Mouse (Mus musculus): ENCODE data around the gene Nlrp2.

The Nlrp2 gene

GRCm38 (mm10) chr7:5350935-5351334 lies at the start of gene Nlrp2:
Gene Nlrp2 (minus strand): TSS chr7:5351035.
- no peak for DNase-seq (ENCODE audit: low spot score in 2 of 2)

GRCm38 (mm10) chr7:5366724-5367123 lies 15.9 kb upstream of the Nlrp2 start:
- no peak for DNase-seq (ENCODE audit: low spot score in 2 of 2)

GRCm38 (mm10) chr7:5363599-5363998 lies 12.8 kb upstream of the Nlrp2 start:
- no peak for DNase-seq (ENCODE audit: low spot score in 2 of 2)

- DNase-seq (ENCODE audit: low spot score in 2 of 2) = no peak
Observed at GRCm38 (mm10) chr7:5350237-5350636, 598 bp downstream of the Nlrp2 start, which contains the start of gene Gm5065. Gene Gm5065 (plus strand): TSS chr7:5350537.

- no peak for DNase-seq (ENCODE audit: low spot score in 2 of 2)
Observed at GRCm38 (mm10) chr7:5327511-5327910, 23.3 kb downstream of the Nlrp2 start.

GRCm38 (mm10) chr7:5288281-5288680 lies 62.6 kb downstream of the Nlrp2 start:
- DNase-seq (ENCODE audit: low spot score in 2 of 2) = no peak

GRCm38 (mm10) chr7:5263051-5263450 lies 87.8 kb downstream of the Nlrp2 start:
- no peak for DNase-seq (ENCODE audit: low spot score in 2 of 2)

All from natural killer cell, adult 2 months (primary cell).